Comparison of ENCODE assay signal across 27 mouse cellular contexts in genomic region chr19:10724629-10725363, GRCm38 (mm10). TPM values are rescaled to one million over a fixed set of nuclear protein-coding genes. Genes with fewer than 3 reads are reported as not detected.
DNase-seq lines count a peak whose midpoint lies in the region; ATAC-seq and TF ChIP-seq lines count a peak whose summit lies in the region.
"Had no signal": no experiment of that assay in that cellular context is flagged by ENCODE, and none has a peak within 500 bp of the region (broad histone marks: within the 10 kb centered on the region; RNA-seq: fewer than 3 reads in every experiment).

No protein-coding gene starts in this region.

- H3K4me3 ChIP-seq in forebrain, embryonic 10.5 days: no peak overlapping the region
- no peak overlapping the region for H3K4me3 ChIP-seq in forebrain, postnatal 0 days (ENCODE audit: low read depth, low read length)
- no peak overlapping the region for H3K4me3 ChIP-seq in embryonic facial prominence, embryonic 10.5 days
- H3K4me3 ChIP-seq in stomach, embryonic 15.5 days (replicated peaks): no peak overlapping the region
- H3K4me3 ChIP-seq: forebrain, embryonic 15.5 days; hindbrain, embryonic 13.5 days had no signal

- H3K9ac ChIP-seq in forebrain, postnatal 0 days: no peak overlapping the region
- H3K9ac ChIP-seq in stomach, embryonic 15.5 days: no peak overlapping the region
- H3K9ac ChIP-seq: forebrain, embryonic 15.5 days; hindbrain, embryonic 13.5 days had no signal

- H3K36me3 ChIP-seq in forebrain, embryonic 10.5 days (replicated peaks): no peaks in the 10 kb centered on the region
- H3K36me3 ChIP-seq in forebrain, postnatal 0 days (ENCODE audit: insufficient read depth): no peaks in the 10 kb centered on the region
- H3K36me3 ChIP-seq in embryonic facial prominence, embryonic 10.5 days (replicated peaks): no peaks in the 10 kb centered on the region
- no peaks in the 10 kb centered on the region for H3K36me3 ChIP-seq in stomach, embryonic 15.5 days
- H3K36me3 ChIP-seq: forebrain, embryonic 15.5 days; G1E; hindbrain, embryonic 13.5 days had no signal

- H3K4me2 ChIP-seq in forebrain, postnatal 0 days (ENCODE audit: low read depth): no peak overlapping the region
- H3K4me2 ChIP-seq in stomach, embryonic 15.5 days: no peak overlapping the region
- H3K4me2 ChIP-seq: forebrain, embryonic 15.5 days; heart, embryonic 11.5 days; hindbrain, embryonic 13.5 days had no signal

- 80% methylated on average over 13 of the region's 13 CpGs for WGBS in forebrain, embryonic 10.5 days
- 80% methylated on average over 13 of the region's 13 CpGs for whole genome bisulfite sequencing in forebrain, postnatal 0 days
- 74% methylated on average over 13 of the region's 13 CpGs for whole genome bisulfite sequencing in embryonic facial prominence, embryonic 10.5 days
- 78% methylated on average over 13 of the region's 13 CpGs for WGBS in stomach, embryonic 15.5 days

- ATAC-seq in forebrain, postnatal 0 days: no peak
- ATAC-seq in stomach, embryonic 15.5 days (ENCODE audit: insufficient read depth, low FRiP score, low read depth): no peak
- ATAC-seq: forebrain, embryonic 15.5 days; lung, postnatal 0 days had no signal

- peak overlapping the region; percentile 48; the same call in 1 of the 2 replicates for H3K27ac ChIP-seq in forebrain, embryonic 10.5 days
- no peak overlapping the region for H3K27ac ChIP-seq in forebrain, postnatal 0 days (ENCODE audit: low read depth, low read length)
- H3K27ac ChIP-seq in embryonic facial prominence, embryonic 10.5 days (replicated peaks): peak overlapping the region; percentile 61
- peak overlapping the region; percentile 72 for H3K27ac ChIP-seq in stomach, embryonic 15.5 days
- H3K27ac ChIP-seq: forebrain, embryonic 15.5 days; hindbrain, embryonic 13.5 days had no signal

- no peak for DNase-seq in forebrain, embryonic 10.5 days (ENCODE audit: extremely low spot score, low spot score)
- no peak for DNase-seq in forebrain, postnatal 0 days
- DNase-seq in cerebellum, adult 18-20 months: peak; percentile 66 to 72
- no peak for DNase-seq in embryonic facial prominence, embryonic 10.5 days (ENCODE audit: low spot score)
- no peak for DNase-seq in frontal cortex, postnatal 10 days (ENCODE audit: low spot score in 2 of 2)
- no peak for DNase-seq in T-cell, adult 2 months (ENCODE audit: low spot score)
- DNase-seq: adrenal gland, postnatal 25 days; heart, postnatal 10 days; kidney, postnatal 36 days; layer of hippocampus, adult 9-11 months; right cerebral cortex, postnatal 14 days; thymus, postnatal 36 days had no signal

- no peak for TF ChIP-seq CTCF in forebrain, postnatal 0 days (IDR thresholded peaks at IDR 0.05; ENCODE audit: low read depth)

- H3K27me3 ChIP-seq in forebrain, embryonic 10.5 days (ENCODE audit: poor library complexity, severe bottlenecking): peaks cover 5% of the 10 kb centered on the region; the same call in 1 of the 2 replicates
- no peaks in the 10 kb centered on the region for H3K27me3 ChIP-seq in forebrain, postnatal 0 days (ENCODE audit: insufficient read depth, low read length)
- peaks cover 13% of the 10 kb centered on the region for H3K27me3 ChIP-seq in embryonic facial prominence, embryonic 10.5 days (replicated peaks; ENCODE audit: low read depth, poor library complexity, severe bottlenecking)
- H3K27me3 ChIP-seq in stomach, embryonic 15.5 days (replicated peaks): no peaks in the 10 kb centered on the region
- H3K27me3 ChIP-seq: forebrain, embryonic 15.5 days; hindbrain, embryonic 13.5 days had no signal

- H3K4me1 ChIP-seq in forebrain, embryonic 10.5 days: peaks cover 41% of the 10 kb centered on the region
- peaks cover 7% of the 10 kb centered on the region; the same call in 1 of the 2 replicates for H3K4me1 ChIP-seq in forebrain, postnatal 0 days (ENCODE audit: insufficient read depth)
- H3K4me1 ChIP-seq in embryonic facial prominence, embryonic 10.5 days: peaks cover 43% of the 10 kb centered on the region
- H3K4me1 ChIP-seq in stomach, embryonic 15.5 days: 0 out of 2 replicates have a peak, but pooled peaks cover 17% of the 10 kb centered on the region

- H3K9me3 ChIP-seq in forebrain, embryonic 10.5 days: no peaks in the 10 kb centered on the region
- H3K9me3 ChIP-seq in forebrain, postnatal 0 days (ENCODE audit: low read length): no peaks in the 10 kb centered on the region
- H3K9me3 ChIP-seq in embryonic facial prominence, embryonic 10.5 days: no peaks in the 10 kb centered on the region
- no peaks in the 10 kb centered on the region for H3K9me3 ChIP-seq in stomach, embryonic 15.5 days
- H3K9me3 ChIP-seq: forebrain, embryonic 15.5 days; G1E; hindbrain, embryonic 13.5 days had no signal

RNA-seq across cellular contexts. Expression of gene Cd5, which starts 14.0 kb away (rescaled TPM):
- not detected in 2 replicates for polyA plus RNA-seq in forebrain, embryonic 10.5 days (2016; fragmentation: Nextera tagmentation; extraction: Ambion mirVana)
- total RNA-seq in forebrain, postnatal 0 days (2014; rRNA removed): 0.10 TPM in 1 of 2 replicates, not detected in the other
- 0.24 and 0.52 TPM in 2 replicates for polyA plus RNA-seq in forebrain, postnatal 0 days (2015; fragmentation: Nextera tagmentation; extraction: Ambion mirVana)
- 0.15 and 0.19 TPM in 2 replicates for polyA plus RNA-seq in embryonic facial prominence, embryonic 10.5 days (2016; fragmentation: Nextera tagmentation; extraction: Ambion mirVana)
- polyA plus RNA-seq in stomach, embryonic 15.5 days (2015; fragmentation: Nextera tagmentation; extraction: Ambion mirVana): 0.85 and 1.9 TPM in 2 replicates
- total RNA-seq: gastrocnemius, adult 18-20 months; granulocyte monocyte progenitor cell, adult 5-6 weeks had no signal
- polyA plus RNA-seq: G1E; intestine, embryonic 14.5 days; liver, embryonic 16.5 days had no signal

RNA-seq across cellular contexts. Expression of gene Vps37c, which starts 36.3 kb away (rescaled TPM):
- 33.5 and 36.1 TPM in 2 replicates for polyA plus RNA-seq in forebrain, embryonic 10.5 days (2016; fragmentation: Nextera tagmentation; extraction: Ambion mirVana)
- 27.9 and 29.0 TPM in 2 replicates for total RNA-seq in forebrain, postnatal 0 days (2014; rRNA removed)
- polyA plus RNA-seq in forebrain, postnatal 0 days (2015; fragmentation: Nextera tagmentation; extraction: Ambion mirVana): 34.5 TPM in 2 replicates
- 37.6 and 40.8 TPM in 2 replicates for polyA plus RNA-seq in embryonic facial prominence, embryonic 10.5 days (2016; fragmentation: Nextera tagmentation; extraction: Ambion mirVana)
- 34.0 and 40.2 TPM in 2 replicates for polyA plus RNA-seq in stomach, embryonic 15.5 days (2015; fragmentation: Nextera tagmentation; extraction: Ambion mirVana)

RNA-seq across cellular contexts. Expression of gene Pga5, which starts 46.9 kb away (rescaled TPM):
- not detected in 2 replicates for polyA plus RNA-seq in forebrain, embryonic 10.5 days (2016; fragmentation: Nextera tagmentation; extraction: Ambion mirVana)
- not detected in 2 replicates for total RNA-seq in forebrain, postnatal 0 days (2014; rRNA removed)
- polyA plus RNA-seq in forebrain, postnatal 0 days (2015; fragmentation: Nextera tagmentation; extraction: Ambion mirVana): not detected in 2 replicates
- not detected in 2 replicates for polyA plus RNA-seq in embryonic facial prominence, embryonic 10.5 days (2016; fragmentation: Nextera tagmentation; extraction: Ambion mirVana)
- polyA plus RNA-seq in stomach, embryonic 15.5 days (2015; fragmentation: Nextera tagmentation; extraction: Ambion mirVana): 28.0 and 59.2 TPM in 2 replicates
- total RNA-seq: adrenal gland, postnatal 25 days; gastrocnemius, adult 18-20 months; granulocyte monocyte progenitor cell, adult 5-6 weeks; heart, postnatal 10 days; left cerebral cortex, adult 8-10 months; midbrain, postnatal 0 days; neutrophil, adult 5-6 weeks had no signal
- polyA plus RNA-seq: embryonic facial prominence, embryonic 11.5 days; forebrain, embryonic 15.5 days; heart, embryonic 11.5 days; hindbrain, embryonic 13.5 days; intestine, embryonic 14.5 days; kidney, embryonic 14.5 days; lung, postnatal 0 days; midbrain, postnatal 0 days had no signal

Comparison
In these comparisons a context has a peak if more than half of its experiments do, and no peak if none do; other contexts are left out.
1. DNase-seq: peak in cerebellum, adult 18-20 months (2 of 2); none in forebrain, embryonic 10.5 days (single experiment), forebrain, postnatal 0 days (single experiment), embryonic facial prominence, embryonic 10.5 days (single experiment), frontal cortex, postnatal 10 days (0 of 2) and T-cell, adult 2 months (single experiment).
2. RNA of gene Pga5, which starts 46.9 kb away (polyA plus RNA-seq): 28.0 to 59.2 TPM in stomach, embryonic 15.5 days; not detected in forebrain, embryonic 10.5 days, not detected in forebrain, postnatal 0 days and not detected in embryonic facial prominence, embryonic 10.5 days; every median in the first group is over 10 times any median in the second.